Mouse (Mus musculus): ENCODE data around the gene Khsrp. TPM values are rescaled to one million over a fixed set of nuclear protein-coding genes. Genes with fewer than 3 reads are reported as not detected.

The Khsrp gene
- polyA plus RNA-seq (2014; fragmentation: Illumina TruSeq; extraction: RNeasy Lipid Tissue Mini Kit (QIAGEN cat#74804); ENCODE audit: low replicate concordance): 4.3 TPM

DNA sequence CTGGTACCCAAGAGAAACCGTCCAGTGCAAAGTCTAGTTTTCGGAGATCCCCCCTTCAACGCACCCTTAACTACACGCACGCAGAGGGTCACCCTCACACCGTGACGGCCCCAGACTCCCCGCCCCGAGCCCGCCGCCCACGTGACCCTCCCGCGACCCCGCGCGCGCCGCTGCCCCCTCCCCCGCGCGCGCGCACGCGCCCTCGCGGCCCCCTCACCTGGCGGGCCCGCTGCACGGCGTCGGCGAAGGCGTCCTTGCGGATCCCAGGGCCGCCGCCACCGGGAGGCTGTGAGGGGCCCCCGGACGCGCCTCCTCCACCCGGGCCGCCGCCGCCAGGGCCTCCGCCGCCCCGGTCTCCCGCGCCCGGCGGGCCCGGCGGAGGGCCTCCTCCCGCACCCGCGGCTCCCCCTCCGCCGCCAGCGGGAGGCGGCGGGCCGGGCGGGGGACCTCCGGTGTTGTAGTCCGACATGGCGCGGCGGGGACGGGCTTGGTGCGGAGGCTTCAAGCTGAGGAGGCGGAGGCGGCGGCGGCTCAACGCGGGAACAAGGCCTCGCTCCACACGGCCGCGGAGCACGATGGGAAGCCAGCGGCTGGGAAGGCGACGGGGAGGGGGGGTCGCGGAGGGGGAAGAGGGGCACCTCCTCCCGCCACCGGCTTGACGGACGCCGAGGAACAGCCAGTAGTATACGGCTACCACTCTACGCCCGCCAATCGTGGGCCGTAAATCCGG is at the start of gene Khsrp:
TSS of gene Khsrp (minus strand) at position 592 of the 730 bp plus-strand sequence.

DNA sequence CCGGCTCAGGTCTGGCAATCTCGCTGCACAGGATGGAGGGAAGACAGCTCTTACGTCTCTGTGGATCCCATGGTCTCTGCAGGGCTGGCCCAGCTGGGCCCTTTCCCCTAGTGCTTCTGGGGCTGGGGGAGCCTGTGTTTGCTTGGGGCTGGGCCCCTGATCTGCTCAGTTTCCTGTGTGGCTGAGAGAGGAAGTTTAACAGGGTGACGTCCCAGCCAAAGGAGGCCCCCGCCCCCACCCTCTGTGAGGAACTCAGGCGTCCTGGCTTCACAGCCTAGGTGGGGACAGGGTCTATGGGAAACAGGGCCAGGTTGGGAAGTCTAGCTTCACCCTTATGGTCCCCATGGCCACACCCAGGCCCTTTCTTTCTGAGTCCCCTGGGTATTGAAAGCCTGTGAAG is 47.0 kb upstream of the Khsrp start, which contains the start of gene Dennd1c:
TSS of gene Dennd1c (minus strand) at position 179 of the 400 bp plus-strand sequence.

DNA sequence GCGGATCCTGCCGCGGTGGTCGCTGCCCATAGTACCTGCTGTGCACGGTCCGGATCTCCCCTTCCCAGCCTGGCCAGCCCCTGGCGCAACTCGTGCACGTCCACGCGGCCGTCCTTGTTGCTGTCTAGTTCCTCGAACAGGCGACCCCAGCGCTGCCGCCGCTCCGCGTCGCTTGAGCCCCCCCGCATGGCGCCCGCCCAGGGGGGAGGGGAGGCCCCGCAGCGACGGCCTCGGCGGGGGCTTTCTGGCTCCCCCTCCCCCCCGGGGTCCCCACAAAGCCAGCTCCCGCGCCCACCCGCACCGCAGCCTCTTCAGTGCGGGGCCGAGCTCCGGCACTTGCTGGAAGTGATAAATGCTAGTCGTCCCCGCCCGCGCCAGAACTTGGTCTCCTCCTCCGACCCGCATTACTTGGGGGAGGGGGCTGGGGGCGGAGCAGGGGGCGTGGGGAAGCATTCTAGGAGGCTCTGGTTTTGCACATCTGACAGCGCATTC is 28.2 kb upstream of the Khsrp start, which contains the start of gene Slc25a23:
TSS of gene Slc25a23 (minus strand) at position 378 of the 492 bp plus-strand sequence.

DNA sequence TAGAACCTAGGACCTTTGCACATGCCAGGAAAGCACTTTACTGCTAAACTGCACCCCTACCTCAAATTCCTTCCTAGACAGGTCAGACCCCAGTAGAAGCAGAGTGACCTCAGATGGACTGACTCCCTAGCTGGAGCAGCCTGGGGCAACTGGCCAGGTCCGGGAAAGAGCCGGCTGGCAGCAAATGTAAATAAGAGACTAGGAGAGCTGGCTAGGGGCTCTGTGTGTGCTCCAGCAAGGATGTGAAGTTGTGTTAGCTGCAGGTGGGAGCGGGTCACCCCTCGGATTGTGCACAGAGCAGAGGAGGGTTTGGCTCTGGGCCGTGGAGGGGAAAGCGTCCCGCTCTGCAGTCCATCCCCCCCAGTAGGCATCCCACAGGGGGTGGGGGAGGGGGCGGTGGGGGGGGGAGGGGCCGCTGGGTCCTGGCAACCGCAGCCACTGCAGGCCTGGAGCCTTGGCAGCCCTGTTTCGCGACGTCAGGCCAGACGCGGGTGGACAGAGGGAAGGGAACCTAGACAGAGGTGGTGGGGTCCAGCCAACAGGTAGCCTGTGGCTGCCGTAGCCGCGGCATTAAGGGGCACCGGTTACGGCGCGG is 27.7 kb upstream of the Khsrp start, which contains the start of gene Crb3:
TSS of gene Crb3 (plus strand) at position 215 of the 595 bp plus-strand sequence.

DNA sequence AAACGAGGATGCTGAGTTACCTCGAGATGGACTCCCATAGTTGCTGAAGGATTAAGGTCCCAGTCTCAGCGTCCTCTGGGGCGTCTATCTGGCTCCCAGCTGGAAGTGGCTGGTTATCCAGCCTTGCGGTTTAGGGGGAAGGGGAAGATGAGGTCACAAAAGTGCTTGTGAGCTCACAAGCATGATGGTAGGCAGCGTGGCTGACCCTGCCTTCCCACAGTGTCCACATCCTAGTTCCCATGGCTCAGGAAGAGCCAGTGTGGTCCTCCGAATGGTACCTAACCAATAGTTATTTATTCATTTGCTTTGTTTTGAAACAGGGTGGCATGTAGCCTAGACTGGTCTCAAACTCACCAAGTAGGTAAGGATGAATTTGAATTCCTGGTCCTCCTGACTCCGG is 10.2 kb upstream of the Khsrp start, which contains the start of gene Slc25a41:
TSS of gene Slc25a41 (minus strand) at position 101 of the 400 bp plus-strand sequence.

DNA sequence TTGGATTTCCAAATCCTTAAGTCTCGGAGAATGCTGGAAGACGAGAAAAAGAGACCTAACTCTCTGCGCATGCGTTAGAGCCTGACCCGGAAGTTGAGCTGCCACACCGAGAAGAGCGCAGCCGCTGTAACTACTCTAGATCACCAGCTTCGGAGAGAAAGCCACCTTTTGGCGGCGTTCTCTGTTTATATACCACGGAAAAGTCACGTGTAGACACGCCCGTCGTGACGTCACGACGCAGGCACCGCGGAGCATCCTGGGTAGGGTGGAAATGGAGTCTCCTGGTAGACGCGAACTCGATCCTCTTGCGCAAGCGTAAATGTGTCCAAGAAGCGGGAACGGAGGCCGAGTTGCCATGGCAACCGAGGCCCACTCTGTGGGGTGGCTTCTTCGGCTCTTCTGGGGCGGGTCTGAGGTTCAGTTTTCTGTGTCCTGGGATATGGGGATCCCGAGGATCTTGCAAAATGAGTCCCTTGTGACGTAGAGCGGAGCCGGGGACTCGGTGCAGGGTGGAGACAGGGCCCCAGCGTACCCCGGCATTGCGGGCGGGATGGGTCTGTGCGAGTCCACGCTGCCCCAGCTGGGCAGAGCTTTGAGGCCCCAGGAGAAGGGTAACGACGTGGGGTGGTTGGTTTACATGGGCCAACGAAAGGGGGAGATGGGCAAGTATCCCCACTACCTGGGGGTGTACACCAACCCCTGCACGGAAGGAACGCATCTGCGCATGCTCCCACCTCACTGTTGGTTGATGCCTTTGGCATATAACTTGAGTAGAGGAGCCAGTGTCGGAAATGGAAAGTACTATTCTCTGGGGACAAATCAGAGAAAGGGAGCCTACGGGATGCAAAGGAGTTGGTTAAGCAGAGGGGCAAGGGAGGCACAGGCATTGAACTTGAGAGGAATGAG is 19.8 kb downstream of the Khsrp start, which contains the start of the genes Gtf2f1 and Gm17949:
TSS of gene Gtf2f1 (minus strand) at position 53 of the 906 bp plus-strand sequence.
TSS of gene Gm17949 (plus strand) at position 234 of the 906 bp plus-strand sequence.

DNA sequence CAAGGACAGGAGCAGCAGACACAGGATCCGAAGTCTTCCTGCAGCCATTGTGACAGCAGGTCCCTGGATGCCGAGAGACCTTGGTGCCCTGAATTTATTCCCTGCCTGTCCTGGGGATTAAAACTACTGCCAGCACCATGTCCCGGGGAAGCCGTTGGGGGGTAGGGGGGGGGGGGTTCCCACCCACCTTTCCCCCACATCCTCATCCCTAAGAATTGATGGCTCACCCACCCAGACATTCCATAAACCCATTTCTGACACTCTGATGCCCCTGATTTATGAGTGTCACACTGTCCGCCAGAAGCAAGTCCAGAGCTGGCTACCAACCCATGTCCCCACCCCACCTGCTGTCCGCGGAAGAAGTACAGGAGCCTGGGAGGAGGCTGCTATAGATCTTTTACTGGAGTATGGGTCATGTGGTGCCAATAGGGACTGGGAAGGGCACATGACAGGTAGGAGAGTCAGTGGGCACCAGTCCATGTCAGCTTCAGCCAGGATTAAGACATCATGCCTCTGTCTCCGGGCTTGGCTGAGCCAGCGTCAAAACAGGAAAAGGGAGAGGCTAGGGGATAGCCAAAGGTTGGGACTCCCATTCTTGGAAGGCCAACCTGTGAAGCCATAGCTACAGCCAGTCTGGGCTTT is 31.2 kb downstream of the Khsrp start, which contains the start of gene Pspn:
TSS of gene Pspn (minus strand) at position 51 of the 642 bp plus-strand sequence.

DNA sequence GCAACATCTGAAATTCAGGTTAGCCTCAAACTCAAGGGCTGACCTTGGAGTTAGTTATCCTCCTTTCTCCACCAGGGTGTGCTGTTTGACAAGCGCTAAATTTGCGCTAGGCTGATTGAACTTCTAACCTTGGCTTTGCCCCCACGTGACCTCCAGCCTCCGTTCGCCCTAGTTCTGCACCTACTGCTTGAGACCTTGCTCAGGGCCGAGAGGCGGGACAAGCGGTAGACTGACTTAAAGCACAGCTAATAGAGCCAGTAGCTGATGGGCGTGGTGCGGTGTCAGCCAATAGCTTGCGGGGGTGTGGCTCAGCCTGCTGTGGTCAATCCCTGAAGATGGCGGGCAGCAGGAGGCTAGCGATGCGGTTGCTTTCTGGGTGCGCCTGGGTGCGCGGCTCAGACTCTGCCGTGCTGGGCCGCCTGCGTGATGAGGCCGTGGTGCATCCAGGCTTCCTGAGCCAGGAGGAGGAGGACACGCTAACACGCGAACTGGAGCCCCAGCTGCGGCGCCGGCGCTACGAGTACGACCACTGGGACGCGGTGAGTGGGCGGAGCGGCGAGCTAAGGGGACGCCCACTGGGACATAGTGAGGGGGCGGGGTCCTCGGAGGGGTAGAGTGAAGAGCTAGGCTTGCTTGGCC is 34.2 kb downstream of the Khsrp start, which contains the start of gene Alkbh7:
TSS of gene Alkbh7 (plus strand) at position 311 of the 639 bp plus-strand sequence.

DNA sequence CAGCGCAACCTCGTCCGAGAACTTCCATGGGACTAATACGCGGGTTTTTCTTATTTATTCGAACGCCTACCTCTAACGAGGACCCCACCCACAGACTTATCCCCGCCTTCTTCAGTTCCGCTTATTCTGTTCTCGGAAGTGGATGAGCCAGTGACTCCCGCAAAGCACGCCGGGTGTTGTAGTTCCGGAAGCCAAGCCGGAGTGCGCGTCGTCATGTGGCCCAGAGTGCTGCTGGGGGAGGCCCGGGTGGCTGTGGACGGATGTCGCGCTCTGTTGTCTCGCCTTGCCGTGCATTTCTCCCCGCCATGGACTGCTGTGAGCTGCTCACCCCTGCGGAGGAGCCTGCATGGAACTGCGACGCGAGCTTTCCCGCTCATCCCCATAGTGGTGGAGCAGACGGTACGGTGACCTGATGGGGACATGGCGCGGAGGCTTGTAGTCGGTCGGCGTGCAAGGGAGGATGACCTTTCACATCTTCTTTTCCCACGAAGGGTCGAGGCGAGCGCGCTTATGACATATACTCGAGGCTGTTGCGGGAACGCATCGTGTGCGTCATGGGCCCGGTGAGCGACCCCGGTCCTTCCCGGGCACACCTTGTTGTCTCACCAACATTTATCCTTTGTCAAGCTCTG is 41.1 kb downstream of the Khsrp start, which contains the start of gene Clpp:
TSS of gene Clpp (plus strand) at position 191 of the 632 bp plus-strand sequence.

DNA sequence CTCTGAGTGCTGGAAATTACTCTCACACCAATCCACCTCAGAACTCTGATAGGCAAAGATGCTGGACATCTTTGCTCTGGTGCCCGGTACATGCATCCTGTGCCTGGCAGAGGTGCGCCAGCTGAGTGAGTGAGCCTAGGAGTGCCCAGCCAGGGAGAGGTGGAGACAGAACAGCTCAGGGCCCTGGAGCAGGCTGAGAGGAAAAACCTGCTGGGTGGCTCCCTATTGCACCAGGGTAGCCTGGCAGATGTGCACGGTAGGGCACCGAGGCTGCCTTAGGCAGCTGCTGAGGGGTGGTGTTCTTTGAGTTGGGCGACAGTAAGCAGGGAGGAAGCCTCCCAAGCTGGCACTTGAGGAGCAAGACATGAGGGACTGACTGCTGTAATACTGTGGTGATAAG is 49.3 kb downstream of the Khsrp start, which contains the start of gene Acer1:
TSS of gene Acer1 (minus strand) at position 114 of the 400 bp plus-strand sequence.

Other genes with a start within 250 kb of the Khsrp start
- 0.11 TPM for gene Rfx2, start 200.5 kb downstream of the Khsrp start, polyA plus RNA-seq (2014; fragmentation: Illumina TruSeq; extraction: RNeasy Lipid Tissue Mini Kit (QIAGEN cat#74804); ENCODE audit: low replicate concordance)
- not detected for gene Acsbg2, start 157.1 kb downstream of the Khsrp start, polyA plus RNA-seq (2014; fragmentation: Illumina TruSeq; extraction: RNeasy Lipid Tissue Mini Kit (QIAGEN cat#74804); ENCODE audit: low replicate concordance)
- not detected for gene 1700061G19Rik, start 156.0 kb downstream of the Khsrp start, polyA plus RNA-seq (2014; fragmentation: Illumina TruSeq; extraction: RNeasy Lipid Tissue Mini Kit (QIAGEN cat#74804); ENCODE audit: low replicate concordance)
- gene Mllt1, start 96.1 kb downstream of the Khsrp start, polyA plus RNA-seq (2014; fragmentation: Illumina TruSeq; extraction: RNeasy Lipid Tissue Mini Kit (QIAGEN cat#74804); ENCODE audit: low replicate concordance): 0.52 TPM
- 5.1 TPM for gene Acer1, start 49.4 kb downstream of the Khsrp start, polyA plus RNA-seq (2014; fragmentation: Illumina TruSeq; extraction: RNeasy Lipid Tissue Mini Kit (QIAGEN cat#74804); ENCODE audit: low replicate concordance)
- 0.63 TPM for gene Clpp, start 41.2 kb downstream of the Khsrp start, polyA plus RNA-seq (2014; fragmentation: Illumina TruSeq; extraction: RNeasy Lipid Tissue Mini Kit (QIAGEN cat#74804); ENCODE audit: low replicate concordance)
- not detected for gene Alkbh7, start 34.2 kb downstream of the Khsrp start, polyA plus RNA-seq (2014; fragmentation: Illumina TruSeq; extraction: RNeasy Lipid Tissue Mini Kit (QIAGEN cat#74804); ENCODE audit: low replicate concordance)
- not detected for gene Pspn, start 31.5 kb downstream of the Khsrp start, polyA plus RNA-seq (2014; fragmentation: Illumina TruSeq; extraction: RNeasy Lipid Tissue Mini Kit (QIAGEN cat#74804); ENCODE audit: low replicate concordance)
- 1.6 TPM for gene Gtf2f1, start 20.2 kb downstream of the Khsrp start, polyA plus RNA-seq (2014; fragmentation: Illumina TruSeq; extraction: RNeasy Lipid Tissue Mini Kit (QIAGEN cat#74804); ENCODE audit: low replicate concordance)
- gene Gm17949, start 20.1 kb downstream of the Khsrp start, polyA plus RNA-seq (2014; fragmentation: Illumina TruSeq; extraction: RNeasy Lipid Tissue Mini Kit (QIAGEN cat#74804); ENCODE audit: low replicate concordance): not detected
- gene Slc25a41, start 10.1 kb upstream of the Khsrp start, polyA plus RNA-seq (2014; fragmentation: Illumina TruSeq; extraction: RNeasy Lipid Tissue Mini Kit (QIAGEN cat#74804); ENCODE audit: low replicate concordance): not detected
- 27.2 TPM for gene Crb3, start 27.6 kb upstream of the Khsrp start, polyA plus RNA-seq (2014; fragmentation: Illumina TruSeq; extraction: RNeasy Lipid Tissue Mini Kit (QIAGEN cat#74804); ENCODE audit: low replicate concordance)
- 2.3 TPM for gene Slc25a23, start 28.3 kb upstream of the Khsrp start, polyA plus RNA-seq (2014; fragmentation: Illumina TruSeq; extraction: RNeasy Lipid Tissue Mini Kit (QIAGEN cat#74804); ENCODE audit: low replicate concordance)
- gene Dennd1c, start 47.0 kb upstream of the Khsrp start, polyA plus RNA-seq (2014; fragmentation: Illumina TruSeq; extraction: RNeasy Lipid Tissue Mini Kit (QIAGEN cat#74804); ENCODE audit: low replicate concordance): 3.3 TPM
- gene Tubb4a, start 56.3 kb upstream of the Khsrp start, polyA plus RNA-seq (2014; fragmentation: Illumina TruSeq; extraction: RNeasy Lipid Tissue Mini Kit (QIAGEN cat#74804); ENCODE audit: low replicate concordance): not detected
- not detected for gene Tnfsf9, start 73.8 kb upstream of the Khsrp start, polyA plus RNA-seq (2014; fragmentation: Illumina TruSeq; extraction: RNeasy Lipid Tissue Mini Kit (QIAGEN cat#74804); ENCODE audit: low replicate concordance)
- not detected for gene Cd70, start 118.3 kb upstream of the Khsrp start, polyA plus RNA-seq (2014; fragmentation: Illumina TruSeq; extraction: RNeasy Lipid Tissue Mini Kit (QIAGEN cat#74804); ENCODE audit: low replicate concordance)
- gene Tnfsf14, start 162.7 kb upstream of the Khsrp start, polyA plus RNA-seq (2014; fragmentation: Illumina TruSeq; extraction: RNeasy Lipid Tissue Mini Kit (QIAGEN cat#74804); ENCODE audit: low replicate concordance): not detected
- 23.0 TPM for gene C3, start 196.6 kb upstream of the Khsrp start, polyA plus RNA-seq (2014; fragmentation: Illumina TruSeq; extraction: RNeasy Lipid Tissue Mini Kit (QIAGEN cat#74804); ENCODE audit: low replicate concordance)
- 0.41 TPM for gene Gpr108, start 216.9 kb upstream of the Khsrp start, polyA plus RNA-seq (2014; fragmentation: Illumina TruSeq; extraction: RNeasy Lipid Tissue Mini Kit (QIAGEN cat#74804); ENCODE audit: low replicate concordance)
- 1.5 TPM for gene Trip10, start 217.9 kb upstream of the Khsrp start, polyA plus RNA-seq (2014; fragmentation: Illumina TruSeq; extraction: RNeasy Lipid Tissue Mini Kit (QIAGEN cat#74804); ENCODE audit: low replicate concordance)
- 1.1 TPM for gene Vav1, start 247.6 kb upstream of the Khsrp start, polyA plus RNA-seq (2014; fragmentation: Illumina TruSeq; extraction: RNeasy Lipid Tissue Mini Kit (QIAGEN cat#74804); ENCODE audit: low replicate concordance)